Mouse (Mus musculus): Measurements from ENCODE around the gene Isca1.

GRCm38 (mm10) chr13:59771257-59771656 is 1.6 kb upstream of the Isca1 start:
- TF ChIP-seq POLR2A (IDR thresholded peaks at IDR 0.05; ENCODE audit: insufficient read length, low read depth) (no peak), SRF (IDR thresholded peaks at IDR 0.05; ENCODE audit: control insufficient read depth, insufficient read length, low read depth) (no peak), USF1 (IDR thresholded peaks at IDR 0.05; ENCODE audit: low read depth) (no peak), POLR2AphosphoS2 (IDR thresholded peaks at IDR 0.05; ENCODE audit: insufficient read length, low read depth) (peak; percentile 51), CEBPB (IDR thresholded peaks at IDR 0.05; ENCODE audit: insufficient read depth, poor library complexity, severe bottlenecking) (0 out of 2 replicates have a peak, but pooled peaks have one; percentile 18), MAX (IDR thresholded peaks at IDR 0.05; ENCODE audit: low read depth) (no peak), MYOG (IDR thresholded peaks at IDR 0.05; ENCODE audit: control insufficient read depth in 1 of 3, insufficient read depth in 1 of 3, insufficient read length in 2 of 3, low read depth in 2 of 3) (peak in 2 of 3 experiments; percentile 33 to 57), TCF12 (IDR thresholded peaks at IDR 0.05; ENCODE audit: insufficient read depth, poor library complexity, severe bottlenecking) (no peak), E2F4 (IDR thresholded peaks at IDR 0.05; ENCODE audit: insufficient read depth) (no peak), REST (IDR thresholded peaks at IDR 0.05; ENCODE audit: insufficient read depth, insufficient read length) (no peak), MYOD1 (IDR thresholded peaks at IDR 0.05; ENCODE audit: control insufficient read depth in 1 of 3, insufficient read length in 2 of 3, low read depth in 2 of 3) (peak in 2 of 3 experiments; percentile 29 to 66), TCF3 (IDR thresholded peaks at IDR 0.05; ENCODE audit: insufficient read length, low read depth) (no peak)
